Mouse (Mus musculus) heart, embryonic 14.5 days (tissue): ENCODE results near the gene Trak1. TPM values are rescaled to one million over a fixed set of nuclear protein-coding genes. Genes with fewer than 3 reads are reported as not detected.
A peak's percentile ranks its signal among the peaks of the same experiment; 100 is the strongest.

ENCODE experiments used
- ATAC-seq: fragments of 200-750 bp; cut with Nextera tagmentation; 2 replicates; pipeline ENCODE4 v1.8.0; 2017; ENCODE audit warnings: low read depth, moderate TSS enrichment; ENCODE audit not compliant: insufficient number of reproducible peaks, insufficient read depth, low FRiP score
- H3K27ac ChIP-seq, 2 experiments: fragments of 200-500 bp in 1 of 2; fragments of 300-500 bp in 1 of 2; sonication (generic) in 1 of 2; replicated peaks in 1 of 2; 2 replicates each; pipeline ENCODE4 v1.5.1; 2012 to 2014; ENCODE audit warnings: low read depth in 2 of 2, low read length in 2 of 2, control low read depth in 1 of 2, mild to moderate bottlenecking in 1 of 2, mixed read lengths in 1 of 2; ENCODE audit not compliant: control insufficient read depth in 1 of 2, insufficient read depth in 1 of 2
- H3K27me3 ChIP-seq: fragments of 300-500 bp; sonication (generic); 2 replicates; pipeline ENCODE4 v1.6.1; 2014; ENCODE audit warnings: mild to moderate bottlenecking, low read length, control low read depth; ENCODE audit not compliant: control insufficient read depth, insufficient read depth
- H3K36me3 ChIP-seq: fragments of 300-500 bp; sonication (generic); 2 replicates; pipeline ENCODE4 v1.6.1; 2014; ENCODE audit warnings: mild to moderate bottlenecking, control low read depth, low read length, mixed read lengths; ENCODE audit not compliant: control insufficient read depth, insufficient read depth
- H3K4me1 ChIP-seq, 2 experiments: fragments of 200-500 bp in 1 of 2; fragments of 300-500 bp in 1 of 2; sonication (generic) in 1 of 2; 2 replicates each; pipeline ENCODE4 v1.6.1; 2012 to 2014; ENCODE audit warnings: low read length in 2 of 2, control low read depth in 1 of 2, mixed read lengths in 1 of 2; ENCODE audit not compliant: control insufficient read depth in 2 of 2, insufficient read depth in 2 of 2
- H3K4me2 ChIP-seq: fragments of 300-500 bp; sonication (generic); 2 replicates; pipeline ENCODE4 v1.6.1; 2014; ENCODE audit warnings: mild to moderate bottlenecking, low read length
- H3K4me3 ChIP-seq, 2 experiments: fragments of 200-500 bp in 1 of 2; fragments of 300-500 bp in 1 of 2; sonication (generic) in 1 of 2; 2 replicates each; pipeline ENCODE4 v1.5.1; 2012 to 2014; ENCODE audit warnings: low read length in 2 of 2, mild to moderate bottlenecking in 2 of 2, control low read depth in 1 of 2, low read depth in 1 of 2, moderate library complexity in 1 of 2; ENCODE audit not compliant: control insufficient read depth in 1 of 2, insufficient read depth in 1 of 2
- H3K9ac ChIP-seq: fragments of 300-500 bp; sonication (generic); 2 replicates; pipeline ENCODE4 v1.6.1; 2014; ENCODE audit warnings: mild to moderate bottlenecking, low read length
- H3K9me3 ChIP-seq: fragments of 300-500 bp; sonication (generic); 2 replicates; pipeline ENCODE4 v1.6.1; 2016; ENCODE audit warnings: low read length, control low read depth; ENCODE audit not compliant: control insufficient read depth
- WGBS: fragments of 180-500 bp; shearing (Covaris S2); extraction: QIAGEN DNeasy Blood & Tissue Kit; methylation state at CpG from one replicate; pipeline ENCODE4 v1.1.7; 2014; 5-methylcytosine and 5-hydroxymethylcytosine counted together
- polyA plus RNA-seq: library from polyadenylated mRNA; unstranded; fragments of >200 nt; fragmentation: Nextera tagmentation; extraction: Ambion mirVana; gene quantifications from 2 replicates; pipeline ENCODE4 v1.2.1, GENCODE M21; 2014

Trak1 gene
- polyA plus RNA-seq, 1 experiment from 2014 or later, result 41.3 TPM

- Histone ChIP-seq H3K9ac (no peak overlapping the region), H3K9me3 (no peaks in the 10 kb centered on the region), H3K4me3 (no peak overlapping the region), H3K27me3 (no peaks in the 10 kb centered on the region), H3K27ac (peak overlapping the region; percentile 17 to 95; a peak in 3 of 4 replicates), H3K4me2 (no peak overlapping the region), H3K36me3 (peaks cover 6% of the 10 kb centered on the region; the same call in 1 of the 2 replicates), H3K4me1 (peaks cover 43 to 68% of the 10 kb centered on the region in 2 experiments)
- WGBS, result 94% methylated on average over 5 of the region's 5 CpGs
- no peak for ATAC-seq
Measured at GRCm38 (mm10) chr9:121342510-121343110, 45.3 kb downstream of the Trak1 start.

GRCm38 (mm10) chr9:121343122-121343876 lies 46.0 kb downstream of the Trak1 start:
- Histone ChIP-seq H3K9me3 (no peaks in the 10 kb centered on the region), H3K36me3 (peaks cover 6% of the 10 kb centered on the region; the same call in 1 of the 2 replicates), H3K4me3 (no peak overlapping the region), H3K9ac (0 out of 2 replicates have a peak overlapping the region, but pooled peaks have one; percentile 32), H3K4me1 (peaks cover 42 to 68% of the 10 kb centered on the region in 2 experiments), H3K4me2 (no peak overlapping the region), H3K27me3 (no peaks in the 10 kb centered on the region), H3K27ac (peak overlapping the region; percentile 17 to 95; a peak in 3 of 4 replicates)
- 55% methylated on average over 14 of the region's 14 CpGs for WGBS
- no peak for ATAC-seq

GRCm38 (mm10) chr9:121344344-121344743 lies 47.0 kb downstream of the Trak1 start:
- Histone ChIP-seq H3K4me3 (no peak overlapping the region), H3K4me2 (no peak overlapping the region), H3K4me1 (peaks cover 42 to 73% of the 10 kb centered on the region in 2 experiments), H3K9ac (no peak overlapping the region), H3K27ac (peak overlapping the region; percentile 19 to 95; a peak in 3 of 4 replicates), H3K9me3 (no peaks in the 10 kb centered on the region), H3K27me3 (no peaks in the 10 kb centered on the region), H3K36me3 (peaks cover 6% of the 10 kb centered on the region; the same call in 1 of the 2 replicates)
- WGBS, result 71% methylated on average over 3 of the region's 3 CpGs
- ATAC-seq, result no peak

- ATAC-seq, result peak; percentile 69
- Histone ChIP-seq H3K9me3 (no peaks in the 10 kb centered on the region), H3K27me3 (no peaks in the 10 kb centered on the region), H3K36me3 (peaks cover 4% of the 10 kb centered on the region; the same call in 1 of the 2 replicates), H3K4me1 (peaks cover 46 to 80% of the 10 kb centered on the region in 2 experiments), H3K4me3 (no peak overlapping the region), H3K9ac (peak overlapping the region; percentile 39; the same call in 1 of the 2 replicates), H3K4me2 (peak overlapping the region; percentile 17; the same call in 1 of the 2 replicates), H3K27ac (peak overlapping the region; percentile 77 to 95)
- WGBS, result 44% methylated on average over 15 of the region's 15 CpGs
Measured at GRCm38 (mm10) chr9:121345427-121346130, 48.3 kb downstream of the Trak1 start.

- peaks cover 54 to 87% of the 10 kb centered on the region in 2 experiments for H3K4me1 ChIP-seq
- no peaks in the 10 kb centered on the region for H3K9me3 ChIP-seq
- H3K27ac ChIP-seq, result peak overlapping the region; percentile 25 to 95; a peak in 3 of 4 replicates
- no peak overlapping the region for H3K4me2 ChIP-seq
- WGBS, result 69% methylated on average over 5 of the region's 5 CpGs
- no peak overlapping the region for H3K4me3 ChIP-seq
- no peak for ATAC-seq
- peaks cover 4% of the 10 kb centered on the region; the same call in 1 of the 2 replicates for H3K36me3 ChIP-seq
- H3K9ac ChIP-seq, result peak overlapping the region; percentile 7; the same call in 1 of the 2 replicates
- no peaks in the 10 kb centered on the region for H3K27me3 ChIP-seq
Measured at GRCm38 (mm10) chr9:121346635-121347034, 49.3 kb downstream of the Trak1 start.

- H3K9ac ChIP-seq, result peak overlapping the region; percentile 62
- H3K27ac ChIP-seq, result peak overlapping the region; percentile 74 to 95
- 0 out of 2 replicates have a peak overlapping the region, but pooled peaks have one; percentile 9 for H3K4me2 ChIP-seq
- WGBS, result 33% methylated on average over 10 of the region's 10 CpGs
- H3K36me3 ChIP-seq, result no peaks in the 10 kb centered on the region
- no peaks in the 10 kb centered on the region for H3K27me3 ChIP-seq
- no peaks in the 10 kb centered on the region for H3K9me3 ChIP-seq
- H3K4me1 ChIP-seq, result peaks cover 58 to 88% of the 10 kb centered on the region in 2 experiments
- no peak; the same call in 1 of the 2 replicates for ATAC-seq
- no peak overlapping the region for H3K4me3 ChIP-seq
Measured at GRCm38 (mm10) chr9:121347981-121348380, 50.7 kb downstream of the Trak1 start.

GRCm38 (mm10) chr9:121348476-121348875 lies 51.2 kb downstream of the Trak1 start:
- peaks cover 56 to 84% of the 10 kb centered on the region in 2 experiments for H3K4me1 ChIP-seq
- H3K4me3 ChIP-seq, result no peak overlapping the region
- no peaks in the 10 kb centered on the region for H3K27me3 ChIP-seq
- peak overlapping the region; percentile 74 to 95 for H3K27ac ChIP-seq
- ATAC-seq, result no peak
- 10% methylated on average over 5 of the region's 5 CpGs for WGBS
- H3K4me2 ChIP-seq, result peak overlapping the region; percentile 8; the same call in 1 of the 2 replicates
- H3K9ac ChIP-seq, result peak overlapping the region; percentile 62
- no peaks in the 10 kb centered on the region for H3K9me3 ChIP-seq
- no peaks in the 10 kb centered on the region for H3K36me3 ChIP-seq
